Mouse (Mus musculus) cerebellum, adult (tissue): ENCODE measurements around the gene Zxdc.
A peak's percentile ranks its signal among the peaks of the same experiment; 100 is the strongest.

Source experiments
- ATAC-seq: cut with Nextera tagmentation; 2 replicates; pipeline ENCODE4 v1.9.2; 2017; ENCODE audit warnings: mild to moderate bottlenecking, moderate library complexity, mixed read lengths; ENCODE audit not compliant: insufficient number of reproducible peaks, low FRiP score, low TSS enrichment

Zxdc gene

GRCm38 (mm10) chr6:90368976-90369724 lies at the start of gene Zxdc:
Gene Zxdc, plus strand, starts transcription at chr6:90369492.
- ATAC-seq: peak; percentile 96

DNA sequence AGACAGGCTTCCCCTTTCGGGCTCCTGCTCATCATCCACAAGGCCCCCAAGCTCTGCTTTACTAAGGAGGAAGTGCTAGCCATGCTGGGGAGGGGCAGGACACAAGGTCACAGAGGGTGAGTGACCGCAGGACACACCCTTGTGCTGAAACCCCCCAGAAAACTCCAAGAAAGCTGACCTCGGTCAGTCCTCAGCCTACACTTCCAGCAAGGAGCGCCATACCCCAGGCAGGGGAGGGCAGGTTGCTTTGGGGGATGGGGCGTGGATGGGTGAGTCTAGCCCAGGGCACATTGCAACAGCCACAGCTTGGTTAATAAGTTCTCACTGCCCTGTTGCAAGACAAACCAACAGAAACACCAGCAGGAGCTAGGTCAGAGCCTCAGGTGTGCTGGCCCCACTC lies 48.9 kb upstream of the Zxdc start:
- no peak for ATAC-seq

DNA sequence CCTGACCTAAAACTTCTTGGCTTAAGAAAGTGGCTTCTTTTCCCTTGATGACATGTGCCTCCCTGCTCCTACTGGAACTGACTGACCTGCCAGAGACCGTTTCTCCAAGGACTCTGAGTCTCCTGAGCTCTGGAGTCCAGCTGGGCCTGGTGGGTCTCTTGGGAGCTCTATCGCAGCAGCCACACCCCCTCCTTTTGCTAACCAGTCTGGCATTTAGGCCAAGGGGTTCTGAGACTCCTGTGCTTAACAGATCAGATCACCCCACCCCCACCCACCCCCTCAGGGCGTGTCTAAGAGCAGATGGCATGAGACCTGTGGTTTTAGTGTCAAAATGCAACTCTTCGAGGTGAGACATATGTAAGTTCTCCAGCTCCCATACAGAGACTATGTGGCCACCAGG lies 47.5 kb upstream of the Zxdc start:
- no peak for ATAC-seq

DNA sequence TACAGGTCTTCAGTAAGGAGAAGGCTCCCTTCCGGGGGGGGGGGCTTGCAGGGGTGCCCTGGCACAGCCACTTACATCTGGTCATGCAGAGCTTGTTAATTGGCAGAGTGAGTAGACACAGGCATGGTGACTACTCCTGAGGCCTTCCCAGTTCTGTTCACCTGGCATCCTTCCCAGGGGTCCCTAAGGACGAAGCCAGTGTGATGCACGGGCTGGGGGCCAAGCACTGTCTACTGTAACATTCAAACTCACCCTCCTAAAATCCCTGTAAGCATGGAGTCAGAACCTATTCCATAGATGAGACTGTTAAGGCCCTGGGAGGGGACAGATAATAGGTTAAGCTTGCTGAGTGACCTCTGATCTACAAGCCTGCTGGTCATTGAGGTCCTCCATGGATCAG lies 45.3 kb upstream of the Zxdc start:
- ATAC-seq: no peak

GRCm38 (mm10) chr6:90324463-90324862 lies 44.8 kb upstream of the Zxdc start:
- no peak for ATAC-seq

DNA sequence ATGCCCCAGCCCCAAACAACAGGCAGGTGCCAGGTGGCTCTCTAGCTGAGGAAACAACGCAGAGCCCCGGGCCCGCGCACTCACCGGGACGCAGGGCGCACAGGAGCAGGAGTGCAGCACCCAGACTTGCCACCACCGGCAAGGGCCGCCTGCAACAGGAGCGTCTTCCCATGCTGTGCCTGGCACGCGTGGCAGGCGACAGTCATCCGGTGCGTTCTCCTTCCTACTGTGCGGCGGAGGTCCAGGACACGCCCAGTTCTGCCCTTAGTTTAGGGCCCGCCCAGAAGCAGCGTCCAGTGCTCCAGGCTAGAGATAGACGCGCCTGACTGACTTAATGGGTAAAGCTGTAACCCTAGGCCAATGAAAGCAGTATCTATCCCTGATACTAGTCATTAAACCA lies 44.3 kb upstream of the Zxdc start, which contains the start of gene Chst13:
Gene Chst13, minus strand, starts transcription at position 195 of the 400 bp plus-strand sequence.
- no peak for ATAC-seq

DNA sequence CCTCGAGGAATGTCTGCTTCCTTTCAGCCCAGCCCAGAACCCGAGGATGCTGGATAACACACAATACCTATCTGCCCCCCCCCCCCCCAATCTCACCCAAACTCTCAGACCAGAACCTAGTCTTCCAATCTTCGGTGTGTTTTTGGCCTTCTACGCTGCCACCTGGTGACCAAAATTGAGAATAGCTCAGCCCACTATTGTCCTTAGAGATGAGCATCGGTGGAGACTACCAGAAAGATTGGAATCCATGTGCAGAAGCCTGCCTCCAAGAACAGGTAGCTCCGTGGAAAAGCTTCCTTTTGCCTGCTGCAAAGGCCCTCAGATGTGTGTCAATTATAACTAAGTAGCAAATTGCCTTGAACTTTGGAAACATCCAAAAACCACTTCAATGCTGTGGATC lies 41.6 kb upstream of the Zxdc start:
- ATAC-seq: no peak

DNA sequence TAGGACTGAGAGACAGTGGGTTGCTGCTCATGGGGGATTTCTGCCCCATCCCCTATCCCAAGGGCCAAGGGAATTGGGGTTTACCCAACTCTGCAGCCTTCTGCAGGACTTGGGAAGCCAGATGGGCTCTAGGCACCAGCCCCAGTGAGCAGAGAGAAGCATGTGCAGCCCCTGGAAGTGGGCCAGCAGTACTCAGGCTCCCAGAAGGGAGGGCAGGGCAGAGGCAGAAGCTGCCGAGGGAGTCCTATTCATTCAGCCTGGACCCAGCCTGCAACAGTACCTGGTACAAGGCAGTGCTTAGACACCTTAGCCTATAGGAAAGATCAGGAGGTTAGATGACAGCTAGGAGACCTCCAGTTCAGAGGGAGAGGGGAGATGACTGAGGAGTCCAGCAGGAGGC lies 39.3 kb upstream of the Zxdc start:
- peak; percentile 78 for ATAC-seq

DNA sequence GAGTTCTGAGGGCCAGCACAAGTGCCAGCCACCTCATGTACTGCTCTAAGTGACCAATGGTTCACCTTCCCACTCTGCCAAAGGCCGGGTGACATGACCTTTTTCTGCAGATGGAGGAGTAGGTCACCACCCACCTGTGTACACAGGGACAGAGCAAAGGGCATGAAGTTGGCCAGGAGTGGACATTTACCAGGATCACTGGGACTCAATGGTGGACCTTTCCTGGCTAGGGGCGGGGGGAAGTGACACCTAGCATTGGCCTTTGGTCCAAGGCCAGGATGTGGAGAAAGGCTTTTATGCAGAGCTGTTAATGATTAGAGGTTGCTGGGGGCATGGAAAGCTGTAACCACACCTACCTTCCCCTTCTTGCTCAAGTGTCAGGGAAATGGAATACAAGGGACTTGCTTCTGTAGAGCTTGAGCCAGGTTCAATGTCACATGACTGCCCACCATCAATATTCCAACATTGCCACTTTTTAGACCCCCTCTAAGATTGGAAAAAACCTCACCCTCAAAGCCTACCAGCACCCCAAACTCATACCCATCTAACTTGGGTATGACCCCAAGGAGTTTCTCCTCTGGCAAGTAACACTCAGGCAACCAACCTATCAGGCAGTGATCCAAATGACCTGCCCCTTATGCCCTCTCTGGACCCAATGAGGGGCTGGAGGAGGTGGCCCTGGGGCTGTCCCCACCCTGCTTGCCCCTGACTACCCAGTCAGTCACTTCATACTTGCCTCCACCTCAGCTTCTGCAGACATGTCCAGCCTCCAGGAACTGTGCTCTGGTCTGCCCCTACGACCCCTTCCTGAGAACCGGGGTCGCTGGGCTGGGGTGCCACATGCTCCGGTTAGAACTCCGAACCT lies 36.5 kb upstream of the Zxdc start, which contains the start of gene Uroc1:
Gene Uroc1, plus strand, starts transcription at position 724 of the 865 bp plus-strand sequence.
- no peak for ATAC-seq

GRCm38 (mm10) chr6:90334244-90334643 lies 35.0 kb upstream of the Zxdc start:
- ATAC-seq: no peak

- peak; percentile 68 for ATAC-seq
Measured at GRCm38 (mm10) chr6:90342343-90342742, 26.9 kb upstream of the Zxdc start.

GRCm38 (mm10) chr6:90347183-90347582 lies 22.1 kb upstream of the Zxdc start:
- ATAC-seq: no peak

DNA sequence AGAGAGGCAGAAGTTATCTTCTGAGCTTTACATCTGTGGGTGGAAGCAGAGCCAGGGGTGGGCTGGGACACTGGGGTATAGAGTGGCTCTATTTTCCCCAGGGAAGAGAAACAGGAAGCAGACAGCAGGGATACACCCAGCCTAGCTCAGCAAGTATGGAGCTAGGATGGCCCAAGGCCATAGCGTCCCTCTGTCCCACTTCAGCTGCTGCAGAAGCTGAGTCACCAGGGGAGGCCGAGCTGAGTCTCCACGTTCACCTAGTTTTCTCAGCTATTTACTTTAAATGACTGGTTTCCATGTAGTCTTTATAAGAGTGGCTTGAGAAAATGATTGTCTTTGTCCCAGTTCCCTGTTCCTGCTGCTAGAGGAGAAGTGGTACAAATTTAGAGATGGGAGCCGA lies 20.8 kb upstream of the Zxdc start:
- ATAC-seq: no peak

- no peak for ATAC-seq
Measured at GRCm38 (mm10) chr6:90350011-90350410, 19.3 kb upstream of the Zxdc start.

DNA sequence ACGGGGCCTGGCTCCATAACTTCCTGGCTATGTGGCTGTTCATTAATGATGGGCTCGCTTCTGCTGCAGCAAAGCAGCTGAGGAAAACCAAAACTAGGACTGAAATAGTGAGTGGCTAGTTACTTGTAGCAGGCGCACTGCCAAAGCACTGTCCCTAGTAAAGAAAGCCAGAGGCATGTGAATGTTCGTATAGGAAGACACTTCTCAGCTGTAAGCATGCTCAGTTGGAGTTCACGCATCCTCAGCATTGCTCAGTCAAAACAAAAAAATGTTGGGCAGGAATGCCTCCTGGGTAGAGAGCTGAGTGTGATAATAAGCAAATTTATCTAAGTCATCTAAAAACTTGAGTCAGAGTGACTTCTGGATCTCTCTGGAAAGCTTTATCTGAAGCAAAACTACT lies 11.2 kb upstream of the Zxdc start:
- ATAC-seq: no peak

- no peak for ATAC-seq
Measured at GRCm38 (mm10) chr6:90359445-90359844, 9.8 kb upstream of the Zxdc start.

DNA sequence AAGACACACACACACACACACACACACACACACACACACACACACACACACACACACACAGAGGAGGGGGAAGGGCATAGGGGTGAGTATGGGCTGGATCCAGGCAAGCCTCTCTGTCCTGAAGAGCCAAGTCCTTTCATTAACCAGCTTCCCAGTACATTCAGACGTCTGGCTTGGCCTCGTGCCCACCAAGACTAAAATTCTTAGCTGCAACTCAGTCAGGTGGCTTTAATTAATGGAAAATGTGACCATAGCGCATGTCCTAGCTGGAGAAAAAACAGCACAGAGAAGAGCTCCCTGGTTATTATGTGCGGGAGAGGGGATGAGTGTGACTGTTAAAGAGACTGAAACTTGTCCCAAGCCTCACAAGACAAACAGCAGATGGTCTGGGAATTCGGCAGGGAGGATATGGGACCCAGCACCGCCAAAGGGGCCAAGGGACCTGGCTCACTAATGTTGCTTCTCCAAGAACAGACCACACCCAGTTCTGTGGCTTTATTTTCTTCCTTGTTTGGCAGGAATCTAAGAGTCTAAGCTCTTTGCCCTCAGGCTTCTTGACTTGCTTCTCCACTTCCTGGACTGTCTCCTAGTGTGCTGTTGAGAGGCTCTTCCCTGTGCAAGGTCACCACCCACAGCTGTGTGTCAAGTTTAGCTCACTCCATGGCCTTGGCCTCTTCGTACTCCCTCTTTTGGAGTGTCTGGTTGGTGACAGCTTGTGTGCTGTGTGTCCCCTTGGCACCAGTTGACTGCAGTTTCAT lies 9.1 kb upstream of the Zxdc start:
- no peak for ATAC-seq

DNA sequence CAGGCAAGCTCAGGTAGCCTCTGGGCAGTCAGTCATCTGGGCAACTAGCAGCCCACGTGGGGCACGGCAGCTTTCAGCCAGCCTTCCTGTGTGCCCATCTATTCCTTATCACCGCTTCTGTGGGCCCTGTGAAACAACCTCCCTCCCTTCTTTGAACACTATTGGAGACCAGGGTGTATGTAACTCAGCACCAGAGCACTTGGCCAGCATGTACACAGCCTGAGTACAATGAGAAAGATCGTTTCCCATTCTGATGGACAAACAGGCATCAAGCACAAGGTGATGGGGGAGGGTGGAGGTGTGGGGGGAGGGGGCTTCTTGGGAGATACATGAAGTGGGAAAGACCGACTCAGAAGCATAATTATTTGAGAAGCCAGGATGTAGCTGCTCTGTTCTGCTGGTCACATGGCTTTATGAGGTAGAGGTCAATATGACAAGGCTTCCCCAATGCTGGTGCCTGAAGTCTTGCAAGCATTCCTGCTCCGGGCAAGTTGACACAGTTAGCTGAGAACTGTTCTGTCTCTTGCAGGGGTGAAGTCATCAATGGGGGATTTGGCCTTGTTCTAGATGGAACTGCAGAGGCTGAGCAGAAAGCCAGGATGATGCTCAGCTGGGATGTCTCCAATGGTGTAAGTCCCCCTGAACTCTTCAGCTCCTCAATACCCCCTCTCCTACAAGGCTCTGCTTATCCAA lies 8.2 kb upstream of the Zxdc start:
- ATAC-seq: no peak

- no peak for ATAC-seq
Measured at GRCm38 (mm10) chr6:90363301-90363700, 6.0 kb upstream of the Zxdc start.
